Mouse (Mus musculus): ENCODE measurements at regions not wholly inside any gene's neighbourhood (a gene's known extent, or its start where the extent isn't known, plus 50 kb on each side); places are given as distances from the start of the nearest gene placed in this dataset.
A peak's percentile ranks its signal among the peaks of the same experiment; 100 is the strongest.

- Histone ChIP-seq H3K9ac (ENCODE audit: low read length) (no peak overlapping the region), H3K27ac (ENCODE audit: low read length) (no peak overlapping the region), H3K27me3 (ENCODE audit: control insufficient read depth, insufficient read depth, low read length) (no peaks in the 10 kb centered on the region), H3K4me2 (ENCODE audit: low read depth, low read length) (no peak overlapping the region), H3K4me1 (ENCODE audit: control insufficient read depth, insufficient read depth, low read length) (no peaks in the 10 kb centered on the region), H3K9me3 (replicated peaks; ENCODE audit: control insufficient read depth, low read length) (no peaks in the 10 kb centered on the region), H3K36me3 (ENCODE audit: control insufficient read depth, insufficient read depth) (no peaks in the 10 kb centered on the region), H3K4me3 (ENCODE audit: low read length) (no peak overlapping the region)
- no peak for ATAC-seq (replicated peaks; ENCODE audit: extremely low read depth, insufficient read depth, low FRiP score)
- WGBS: 88% methylated on average over 11 of the region's 11 CpGs
Observed at GRCm38 (mm10) chr15:93785846-93786412, 190.2 kb upstream of the Prickle1 start.

GRCm38 (mm10) chr15:93783736-93784135 is 188.0 kb upstream of the Prickle1 start:
- ATAC-seq (replicated peaks; ENCODE audit: extremely low read depth, insufficient read depth, low FRiP score): no peak
- Histone ChIP-seq H3K4me2 (ENCODE audit: low read depth, low read length) (no peak overlapping the region), H3K36me3 (ENCODE audit: control insufficient read depth, insufficient read depth) (no peaks in the 10 kb centered on the region), H3K4me3 (ENCODE audit: low read length) (no peak overlapping the region), H3K9ac (ENCODE audit: low read length) (no peak overlapping the region), H3K27ac (ENCODE audit: low read length) (no peak overlapping the region), H3K9me3 (replicated peaks; ENCODE audit: control insufficient read depth, low read length) (no peaks in the 10 kb centered on the region), H3K27me3 (ENCODE audit: control insufficient read depth, insufficient read depth, low read length) (no peaks in the 10 kb centered on the region), H3K4me1 (ENCODE audit: control insufficient read depth, insufficient read depth, low read length) (no peaks in the 10 kb centered on the region)
- WGBS: 76% methylated on average over 4 of the region's 4 CpGs

GRCm38 (mm10) chr15:93775199-93775745 is 179.6 kb upstream of the Prickle1 start:
- no peak overlapping the region for H3K4me3 ChIP-seq (ENCODE audit: low read length)
- 79% methylated on average over 12 of the region's 12 CpGs for WGBS
- no peaks in the 10 kb centered on the region for H3K9me3 ChIP-seq (replicated peaks; ENCODE audit: control insufficient read depth, low read length)
- H3K27me3 ChIP-seq (ENCODE audit: control insufficient read depth, insufficient read depth, low read length): no peaks in the 10 kb centered on the region
- no peak for ATAC-seq (replicated peaks; ENCODE audit: extremely low read depth, insufficient read depth, low FRiP score)
- H3K4me2 ChIP-seq (ENCODE audit: low read depth, low read length): no peak overlapping the region
- no peaks in the 10 kb centered on the region for H3K4me1 ChIP-seq (ENCODE audit: control insufficient read depth, insufficient read depth, low read length)
- no peaks in the 10 kb centered on the region for H3K36me3 ChIP-seq (ENCODE audit: control insufficient read depth, insufficient read depth)
- no peak overlapping the region for H3K9ac ChIP-seq (ENCODE audit: low read length)
- no peak overlapping the region for H3K27ac ChIP-seq (ENCODE audit: low read length)

- Histone ChIP-seq H3K36me3 (ENCODE audit: control insufficient read depth, insufficient read depth) (no peaks in the 10 kb centered on the region), H3K4me2 (ENCODE audit: low read depth, low read length) (no peak overlapping the region), H3K4me3 (ENCODE audit: low read length) (no peak overlapping the region), H3K27me3 (ENCODE audit: control insufficient read depth, insufficient read depth, low read length) (no peaks in the 10 kb centered on the region), H3K27ac (ENCODE audit: low read length) (no peak overlapping the region), H3K9me3 (replicated peaks; ENCODE audit: control insufficient read depth, low read length) (no peaks in the 10 kb centered on the region), H3K9ac (ENCODE audit: low read length) (no peak overlapping the region), H3K4me1 (ENCODE audit: control insufficient read depth, insufficient read depth, low read length) (no peaks in the 10 kb centered on the region)
- 76% methylated on average over 4 of the region's 4 CpGs for WGBS
- ATAC-seq (replicated peaks; ENCODE audit: extremely low read depth, insufficient read depth, low FRiP score): no peak
Observed at GRCm38 (mm10) chr15:93774340-93774739, 178.6 kb upstream of the Prickle1 start.

- no peaks in the 10 kb centered on the region for H3K4me1 ChIP-seq (ENCODE audit: control insufficient read depth, insufficient read depth, low read length)
- H3K9me3 ChIP-seq (replicated peaks; ENCODE audit: control insufficient read depth, low read length): no peaks in the 10 kb centered on the region
- ATAC-seq (replicated peaks; ENCODE audit: extremely low read depth, insufficient read depth, low FRiP score): no peak
- H3K4me3 ChIP-seq (ENCODE audit: low read length): no peak overlapping the region
- H3K27ac ChIP-seq (ENCODE audit: low read length): no peak overlapping the region
- no peak overlapping the region for H3K9ac ChIP-seq (ENCODE audit: low read length)
- no peak overlapping the region for H3K4me2 ChIP-seq (ENCODE audit: low read depth, low read length)
- no peaks in the 10 kb centered on the region for H3K36me3 ChIP-seq (ENCODE audit: control insufficient read depth, insufficient read depth)
- H3K27me3 ChIP-seq (ENCODE audit: control insufficient read depth, insufficient read depth, low read length): no peaks in the 10 kb centered on the region
- 61% methylated on average over 3 of the region's 3 CpGs for WGBS
Observed at GRCm38 (mm10) chr15:93766981-93767380, 171.3 kb upstream of the Prickle1 start.

GRCm38 (mm10) chr15:93763047-93763446 is 167.4 kb upstream of the Prickle1 start:
- 79% methylated on average over 5 of the region's 5 CpGs for WGBS

GRCm38 (mm10) chr15:93758204-93758836 is 162.6 kb upstream of the Prickle1 start:
- Histone ChIP-seq H3K4me3 (ENCODE audit: low read length) (no peak overlapping the region), H3K27ac (ENCODE audit: low read length) (peak overlapping the region; percentile 53; the same call in 1 of the 2 replicates), H3K4me2 (ENCODE audit: low read depth, low read length) (no peak overlapping the region), H3K4me1 (ENCODE audit: control insufficient read depth, insufficient read depth, low read length) (no peaks in the 10 kb centered on the region), H3K36me3 (ENCODE audit: control insufficient read depth, insufficient read depth) (no peaks in the 10 kb centered on the region), H3K9me3 (replicated peaks; ENCODE audit: control insufficient read depth, low read length) (no peaks in the 10 kb centered on the region), H3K27me3 (ENCODE audit: control insufficient read depth, insufficient read depth, low read length) (no peaks in the 10 kb centered on the region), H3K9ac (ENCODE audit: low read length) (no peak overlapping the region)
- ATAC-seq (replicated peaks; ENCODE audit: extremely low read depth, insufficient read depth, low FRiP score): peak; percentile 60
- WGBS: 64% methylated on average over 8 of the region's 8 CpGs

More at GRCm38 (mm10) chr15:93763047-93763446, 167.4 kb upstream of the Prickle1 start:
- H3K9me3 ChIP-seq (replicated peaks; ENCODE audit: control insufficient read depth, low read length): no peaks in the 10 kb centered on the region
- no peak for ATAC-seq (replicated peaks; ENCODE audit: extremely low read depth, insufficient read depth, low FRiP score)
- H3K36me3 ChIP-seq (ENCODE audit: control insufficient read depth, insufficient read depth): no peaks in the 10 kb centered on the region
- H3K4me3 ChIP-seq (ENCODE audit: low read length): no peak overlapping the region
- no peak overlapping the region for H3K9ac ChIP-seq (ENCODE audit: low read length)
- no peaks in the 10 kb centered on the region for H3K4me1 ChIP-seq (ENCODE audit: control insufficient read depth, insufficient read depth, low read length)
- H3K4me2 ChIP-seq (ENCODE audit: low read depth, low read length): no peak overlapping the region
- no peaks in the 10 kb centered on the region for H3K27me3 ChIP-seq (ENCODE audit: control insufficient read depth, insufficient read depth, low read length)
- H3K27ac ChIP-seq (ENCODE audit: low read length): no peak overlapping the region

GRCm38 (mm10) chr15:93755989-93756388 is 160.3 kb upstream of the Prickle1 start:
- Histone ChIP-seq H3K36me3 (ENCODE audit: control insufficient read depth, insufficient read depth) (no peaks in the 10 kb centered on the region), H3K27me3 (ENCODE audit: control insufficient read depth, insufficient read depth, low read length) (no peaks in the 10 kb centered on the region), H3K4me2 (ENCODE audit: low read depth, low read length) (no peak overlapping the region), H3K9ac (ENCODE audit: low read length) (no peak overlapping the region), H3K4me1 (ENCODE audit: control insufficient read depth, insufficient read depth, low read length) (peaks cover under 1% of the 10 kb centered on the region; the same call in 1 of the 2 replicates), H3K4me3 (ENCODE audit: low read length) (no peak overlapping the region), H3K9me3 (replicated peaks; ENCODE audit: control insufficient read depth, low read length) (no peaks in the 10 kb centered on the region), H3K27ac (ENCODE audit: low read length) (no peak overlapping the region)
- no peak for ATAC-seq (replicated peaks; ENCODE audit: extremely low read depth, insufficient read depth, low FRiP score)
- WGBS: 72% methylated on average over 5 of the region's 5 CpGs

- 0 out of 2 replicates have a peak, but pooled peaks have one; percentile 28 for ATAC-seq (replicated peaks; ENCODE audit: extremely low read depth, insufficient read depth, low FRiP score)
- Histone ChIP-seq H3K36me3 (ENCODE audit: control insufficient read depth, insufficient read depth) (no peaks in the 10 kb centered on the region), H3K9me3 (replicated peaks; ENCODE audit: control insufficient read depth, low read length) (peaks cover 3% of the 10 kb centered on the region; the same call in 1 of the 2 replicates), H3K9ac (ENCODE audit: low read length) (no peak overlapping the region), H3K4me1 (ENCODE audit: control insufficient read depth, insufficient read depth, low read length) (peaks cover 3% of the 10 kb centered on the region; the same call in 1 of the 2 replicates), H3K4me2 (ENCODE audit: low read depth, low read length) (peak overlapping the region; percentile 11; the same call in 1 of the 2 replicates), H3K4me3 (ENCODE audit: low read length) (no peak overlapping the region), H3K27ac (ENCODE audit: low read length) (no peak overlapping the region), H3K27me3 (ENCODE audit: control insufficient read depth, insufficient read depth, low read length) (no peaks in the 10 kb centered on the region)
- 56% methylated on average over 14 of the region's 14 CpGs for WGBS
Observed at GRCm38 (mm10) chr15:93751817-93752216, 156.1 kb upstream of the Prickle1 start.

Data from heart, embryonic 16.5 days (tissue).